Mouse (Mus musculus): ENCODE measurements around the gene Ddb1. TPM values are rescaled to one million over a fixed set of nuclear protein-coding genes. Genes with fewer than 3 reads are reported as not detected.
A peak's percentile ranks its signal among the peaks of the same experiment; 100 is the strongest.

Gene Ddb1
- polyA plus RNA-seq, 1 experiment from 2014 or later: 338 TPM

DNA sequence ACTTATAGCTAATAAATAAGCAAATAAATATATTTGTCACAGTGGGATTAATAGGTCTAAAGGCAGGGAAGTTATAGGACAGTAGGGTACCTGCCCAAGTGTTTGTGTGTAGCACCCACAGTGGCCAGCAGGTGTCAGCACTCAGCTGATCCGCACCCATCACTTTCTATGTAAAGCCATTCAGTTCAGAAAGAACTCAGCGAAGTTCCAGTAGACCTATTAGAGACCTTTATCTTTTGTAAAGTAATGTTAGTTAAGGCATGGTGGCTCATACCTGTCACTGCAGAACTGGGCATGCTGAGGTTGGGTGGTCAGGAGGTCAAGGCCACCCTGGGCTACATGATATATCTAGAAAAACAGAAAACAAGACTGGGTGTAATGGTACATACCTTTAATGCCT, 60.4 kb downstream of the Ddb1 start:
- WGBS: 10% methylated on average over 2 of the region's 2 CpGs
- H3K36me3 ChIP-seq: no peaks in the 10 kb centered on the region
- no peaks in the 10 kb centered on the region for H3K9me3 ChIP-seq (replicated peaks)
- no peaks in the 10 kb centered on the region for H3K4me1 ChIP-seq
- no peaks in the 10 kb centered on the region for H3K27me3 ChIP-seq
- H3K27ac ChIP-seq (replicated peaks): no peak overlapping the region
- H3K4me2 ChIP-seq (replicated peaks): no peak overlapping the region
- H3K4me3 ChIP-seq (replicated peaks): no peak overlapping the region
- H3K9ac ChIP-seq: no peak overlapping the region
- no peak for ATAC-seq (ENCODE audit: insufficient number of reproducible peaks, low FRiP score, low TSS enrichment, low read depth)

DNA sequence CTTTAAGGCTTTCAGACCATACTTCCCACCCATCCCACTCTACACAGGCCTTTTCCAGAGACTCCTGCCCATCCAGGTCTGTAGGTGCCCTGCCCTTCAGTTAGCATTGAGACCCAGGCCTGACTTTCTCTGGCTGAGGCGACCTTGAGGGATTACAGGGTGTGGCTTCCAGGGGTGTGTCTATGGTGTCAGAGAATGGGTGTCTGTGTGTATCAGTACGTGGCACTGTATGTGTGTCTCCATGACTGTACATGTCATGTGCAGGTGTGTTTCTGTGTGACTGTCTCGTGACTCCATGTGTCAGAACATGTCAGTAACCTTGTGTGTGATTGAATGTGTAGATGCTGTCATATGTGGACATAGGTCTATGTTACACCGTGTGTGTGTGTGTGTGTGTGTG, 66.2 kb downstream of the Ddb1 start:
- Histone ChIP-seq H3K27ac (replicated peaks) (no peak overlapping the region), H3K36me3 (no peaks in the 10 kb centered on the region), H3K9ac (no peak overlapping the region), H3K4me3 (replicated peaks) (no peak overlapping the region), H3K27me3 (no peaks in the 10 kb centered on the region), H3K4me1 (no peaks in the 10 kb centered on the region), H3K9me3 (replicated peaks) (no peaks in the 10 kb centered on the region), H3K4me2 (replicated peaks) (no peak overlapping the region)
- WGBS: 71% methylated on average over 4 of the region's 4 CpGs
- no peak for ATAC-seq (ENCODE audit: insufficient number of reproducible peaks, low FRiP score, low TSS enrichment, low read depth)

DNA sequence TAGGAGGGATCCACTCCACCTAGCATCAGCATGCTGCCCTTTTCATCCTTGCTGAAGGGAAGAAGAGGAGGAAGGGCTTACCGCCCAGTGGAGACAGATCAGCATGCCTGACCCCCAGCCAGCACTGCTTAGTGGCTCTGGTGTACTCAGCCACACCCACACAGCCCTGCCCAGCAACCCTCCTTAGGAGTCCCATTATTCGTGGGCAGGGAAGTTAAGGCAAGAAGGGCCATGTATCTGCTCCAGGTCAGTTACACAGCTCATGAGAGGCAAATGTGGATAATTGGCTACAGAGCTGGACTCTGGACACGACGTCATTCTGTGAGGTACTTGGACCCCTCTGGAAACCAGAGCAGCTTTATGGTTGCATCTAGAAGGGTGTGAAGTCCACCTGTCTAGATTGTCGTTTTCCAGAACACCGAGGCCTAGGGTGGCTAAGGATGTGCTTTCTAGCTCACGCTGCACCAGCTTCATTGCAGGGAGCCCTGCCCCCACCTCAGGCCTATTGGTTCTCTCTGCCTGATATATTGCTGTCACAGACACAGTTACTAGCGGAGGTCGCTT, 66.8 kb downstream of the Ddb1 start:
- Histone ChIP-seq H3K4me1 (no peaks in the 10 kb centered on the region), H3K9ac (no peak overlapping the region), H3K36me3 (no peaks in the 10 kb centered on the region), H3K9me3 (replicated peaks) (no peaks in the 10 kb centered on the region), H3K4me2 (replicated peaks) (no peak overlapping the region), H3K27me3 (no peaks in the 10 kb centered on the region), H3K27ac (replicated peaks) (no peak overlapping the region), H3K4me3 (replicated peaks) (no peak overlapping the region)
- WGBS: 72% methylated on average over 9 of the region's 9 CpGs
- ATAC-seq (ENCODE audit: insufficient number of reproducible peaks, low FRiP score, low TSS enrichment, low read depth): no peak

DNA sequence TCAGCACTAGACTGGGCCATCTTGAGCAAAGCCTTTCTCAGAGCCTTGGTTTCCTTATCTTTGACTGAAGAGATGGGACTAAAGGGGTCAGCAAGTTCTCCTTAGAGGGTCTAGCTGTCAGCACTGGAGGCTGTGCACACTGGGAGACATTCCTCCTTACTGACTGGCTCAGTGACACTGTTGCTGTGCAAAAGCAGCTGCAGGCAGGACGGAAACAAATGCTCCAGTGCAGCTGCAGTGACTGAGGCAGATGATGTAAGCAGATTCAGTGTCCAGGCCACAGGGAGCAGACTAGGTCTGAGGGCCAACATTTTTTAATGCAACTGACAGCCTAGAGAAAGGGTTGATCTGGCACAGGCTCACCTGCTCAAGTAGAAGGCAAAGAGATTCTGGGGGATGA, 68.1 kb downstream of the Ddb1 start:
- H3K4me3 ChIP-seq (replicated peaks): no peak overlapping the region

DNA sequence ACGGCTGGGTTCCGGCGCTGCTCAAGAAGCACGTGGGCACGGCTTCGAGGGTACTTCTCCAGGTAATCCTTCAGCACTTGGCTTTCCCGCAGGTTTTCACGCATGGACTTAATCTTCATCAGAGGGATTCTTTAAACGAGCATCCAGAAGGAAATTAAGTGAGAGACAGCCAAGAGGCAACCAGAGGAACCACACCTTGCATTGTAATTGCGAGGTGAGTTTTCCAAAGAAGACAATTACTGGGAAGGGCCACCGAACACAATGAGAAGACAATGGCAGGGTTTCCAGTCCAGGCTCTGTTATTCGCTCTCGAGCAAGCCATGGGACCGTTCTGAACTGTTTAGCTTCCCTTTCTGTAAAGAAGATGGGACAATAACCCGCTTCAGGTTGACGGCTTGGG, 71.5 kb downstream of the Ddb1 start:
- Histone ChIP-seq H3K4me2 (replicated peaks) (no peak overlapping the region), H3K4me3 (replicated peaks) (no peak overlapping the region), H3K27ac (replicated peaks) (no peak overlapping the region), H3K4me1 (peaks cover 6% of the 10 kb centered on the region), H3K9me3 (replicated peaks) (no peaks in the 10 kb centered on the region), H3K9ac (no peak overlapping the region), H3K27me3 (no peaks in the 10 kb centered on the region; the same call in 1 of the 2 replicates), H3K36me3 (no peaks in the 10 kb centered on the region)
- ATAC-seq (ENCODE audit: insufficient number of reproducible peaks, low FRiP score, low TSS enrichment, low read depth): no peak
- 79% methylated on average over 16 of the region's 16 CpGs for WGBS

More for the DNA sequence above, 68.1 kb downstream of the Ddb1 start:
- H3K4me2 ChIP-seq (replicated peaks): no peak overlapping the region
- H3K27ac ChIP-seq (replicated peaks): no peak overlapping the region
- H3K36me3 ChIP-seq: no peaks in the 10 kb centered on the region
- no peak for ATAC-seq (ENCODE audit: insufficient number of reproducible peaks, low FRiP score, low TSS enrichment, low read depth)
- no peaks in the 10 kb centered on the region for H3K4me1 ChIP-seq
- H3K27me3 ChIP-seq: no peaks in the 10 kb centered on the region
- 29% methylated on average over 1 of the region's 1 CpGs for WGBS
- H3K9ac ChIP-seq: no peak overlapping the region
- H3K9me3 ChIP-seq (replicated peaks): no peaks in the 10 kb centered on the region

DNA sequence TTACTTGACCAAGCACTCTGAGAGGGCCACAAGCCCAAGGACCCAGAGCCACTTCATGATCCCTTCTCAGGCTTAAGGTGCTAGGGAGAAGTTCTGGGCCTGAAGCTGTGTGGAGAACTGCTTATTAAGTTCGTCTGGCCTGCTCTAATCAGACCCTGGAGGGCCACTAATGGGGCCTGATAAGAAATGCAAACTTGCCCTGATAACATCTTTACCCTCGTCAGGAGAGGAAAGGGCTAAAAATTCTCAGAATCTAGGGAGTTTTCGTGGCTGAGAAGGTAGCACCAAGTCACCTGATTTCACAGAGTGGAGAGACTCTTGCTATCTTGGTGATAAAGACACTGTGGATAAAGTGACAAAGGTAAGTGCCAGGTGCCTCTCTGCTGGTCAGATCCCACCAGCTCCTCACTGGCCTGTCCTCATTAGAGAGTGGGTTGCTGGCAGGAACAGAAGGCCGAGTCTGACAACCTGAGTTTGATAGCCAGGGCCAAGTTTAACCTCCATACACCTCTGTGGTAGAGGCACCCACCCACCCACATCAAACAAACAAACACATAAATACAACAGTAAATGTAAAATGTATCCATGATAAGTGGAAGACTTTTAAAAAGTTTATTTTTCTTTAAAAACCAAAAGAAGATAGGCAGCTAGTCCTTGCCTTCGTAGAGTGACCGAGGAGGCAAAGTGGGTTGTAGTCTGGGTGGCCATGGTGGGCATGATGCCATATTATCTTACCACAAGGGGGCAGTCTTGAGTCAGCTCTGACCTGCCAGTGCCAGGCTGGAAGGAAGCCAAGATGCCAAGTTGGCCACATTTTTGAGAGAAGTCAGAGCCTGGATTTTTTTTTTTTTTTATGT, 73.0 kb downstream of the Ddb1 start, which contains the start of gene Pga5:
Gene Pga5 (minus strand): TSS at position 157 of the 857 bp plus-strand sequence.
- WGBS: 37% methylated on average over 6 of the region's 6 CpGs
- H3K4me1 ChIP-seq: peaks cover 6% of the 10 kb centered on the region
- H3K36me3 ChIP-seq: no peaks in the 10 kb centered on the region
- peak within 1 kb of the TSS; percentile 65 for H3K27ac ChIP-seq (replicated peaks)
- no peak within 1 kb of the TSS for H3K4me3 ChIP-seq (replicated peaks)
- H3K9me3 ChIP-seq (replicated peaks): no peaks in the 10 kb centered on the region
- H3K27me3 ChIP-seq: no peaks in the 10 kb centered on the region; the same call in 1 of the 2 replicates
- no peak within 1 kb of the TSS; the same call in 1 of the 2 replicates for H3K9ac ChIP-seq
- H3K4me2 ChIP-seq (replicated peaks): no peak within 1 kb of the TSS
- ATAC-seq (ENCODE audit: insufficient number of reproducible peaks, low FRiP score, low TSS enrichment, low read depth): no peak

DNA sequence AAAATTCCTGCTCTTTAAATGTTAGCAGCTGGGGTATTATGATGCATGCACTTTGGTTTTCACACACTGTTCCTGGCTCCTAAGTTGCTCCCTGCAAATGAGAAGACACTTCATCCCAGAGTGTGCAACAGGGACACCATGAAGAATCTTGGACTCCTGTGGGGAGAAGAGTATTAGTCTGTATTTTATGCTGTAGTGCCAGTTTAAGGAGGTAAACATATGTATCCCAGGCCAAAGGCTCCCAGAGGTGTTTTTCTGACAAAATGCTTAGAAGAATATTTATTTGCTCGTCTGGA, 73.6 kb downstream of the Ddb1 start:
- H3K9me3 ChIP-seq (replicated peaks): no peaks in the 10 kb centered on the region
- no peak overlapping the region for H3K4me3 ChIP-seq (replicated peaks)
- peaks cover 6% of the 10 kb centered on the region for H3K4me1 ChIP-seq
- H3K27ac ChIP-seq (replicated peaks): peak overlapping the region; percentile 65
- H3K9ac ChIP-seq: no peak overlapping the region; the same call in 1 of the 2 replicates
- no peaks in the 10 kb centered on the region; the same call in 1 of the 2 replicates for H3K27me3 ChIP-seq
- WGBS: 40% methylated on average over 1 of the region's 1 CpGs
- H3K4me2 ChIP-seq (replicated peaks): no peak overlapping the region
- H3K36me3 ChIP-seq: no peaks in the 10 kb centered on the region
- ATAC-seq (ENCODE audit: insufficient number of reproducible peaks, low FRiP score, low TSS enrichment, low read depth): no peak

Other genes starting within 250 kb of the Ddb1 start
- 0.95 and 1.1 TPM in 2 replicates for gene Syt7, start 216.2 kb upstream of the Ddb1 start, polyA plus RNA-seq (2015; fragmentation: Nextera tagmentation; extraction: Ambion mirVana)
- gene Lrrc10b, start 147.9 kb upstream of the Ddb1 start, polyA plus RNA-seq (2015; fragmentation: Nextera tagmentation; extraction: Ambion mirVana): 1.9 and 2.4 TPM in 2 replicates
- 3.6 and 6.8 TPM in 2 replicates for gene Ppp1r32, start 122.4 kb upstream of the Ddb1 start, polyA plus RNA-seq (2015; fragmentation: Nextera tagmentation; extraction: Ambion mirVana)
- gene Cpsf7, start 80.1 kb upstream of the Ddb1 start, polyA plus RNA-seq (2015; fragmentation: Nextera tagmentation; extraction: Ambion mirVana): 43.1 and 49.5 TPM in 2 replicates
- gene Sdhaf2, start 79.2 kb upstream of the Ddb1 start, polyA plus RNA-seq (2015; fragmentation: Nextera tagmentation; extraction: Ambion mirVana): 53.6 and 58.6 TPM in 2 replicates
- 44.0 and 49.6 TPM in 2 replicates for gene Tmem216, start 49.1 kb upstream of the Ddb1 start, polyA plus RNA-seq (2015; fragmentation: Nextera tagmentation; extraction: Ambion mirVana)
- 24.5 and 25.8 TPM in 2 replicates for gene Cyb561a3, start 28.2 kb upstream of the Ddb1 start, polyA plus RNA-seq (2015; fragmentation: Nextera tagmentation; extraction: Ambion mirVana)
- 37.2 and 46.2 TPM in 2 replicates for gene Tmem138, start 28.0 kb upstream of the Ddb1 start, polyA plus RNA-seq (2015; fragmentation: Nextera tagmentation; extraction: Ambion mirVana)
- gene Tkfc, start 327 bp downstream of the Ddb1 start, polyA plus RNA-seq (2015; fragmentation: Nextera tagmentation; extraction: Ambion mirVana): 14.4 and 18.8 TPM in 2 replicates
- 2.1 and 2.6 TPM in 2 replicates for gene Vwce, start 28.9 kb downstream of the Ddb1 start, polyA plus RNA-seq (2015; fragmentation: Nextera tagmentation; extraction: Ambion mirVana)
- not detected in 2 replicates for gene Pga5, start 72.7 kb downstream of the Ddb1 start, polyA plus RNA-seq (2015; fragmentation: Nextera tagmentation; extraction: Ambion mirVana)
- gene Vps37c, start 83.4 kb downstream of the Ddb1 start, polyA plus RNA-seq (2015; fragmentation: Nextera tagmentation; extraction: Ambion mirVana): 43.0 and 47.0 TPM in 2 replicates
- 0.81 and 1.3 TPM in 2 replicates for gene Cd5, start 133.7 kb downstream of the Ddb1 start, polyA plus RNA-seq (2015; fragmentation: Nextera tagmentation; extraction: Ambion mirVana)
- gene Cd6, start 224.7 kb downstream of the Ddb1 start, polyA plus RNA-seq (2015; fragmentation: Nextera tagmentation; extraction: Ambion mirVana): 0.05 TPM in 1 of 2 replicates, not detected in the other
- 2.0 and 2.3 TPM in 2 replicates for gene Slc15a3, start 234.4 kb downstream of the Ddb1 start, polyA plus RNA-seq (2015; fragmentation: Nextera tagmentation; extraction: Ambion mirVana)

All from embryonic facial prominence, embryonic 15.5 days (tissue).